Mouse (Mus musculus): Measurements from ENCODE around the gene Adgrb3. TPM values are rescaled to one million over a fixed set of nuclear protein-coding genes. Genes with fewer than 3 reads are reported as not detected.

Gene Adgrb3
- polyA plus RNA-seq, 1 experiment from 2014 or later: 0.62 TPM

- Histone ChIP-seq H3K9me3 (ENCODE audit: control insufficient read depth, low read length) (no peaks in the 10 kb centered on the region), H3K27ac (ENCODE audit: low read depth, low read length) (no peak overlapping the region), H3K4me1 (ENCODE audit: control insufficient read depth, insufficient read depth, low read length) (no peaks in the 10 kb centered on the region), H3K9ac (ENCODE audit: low read depth, low read length) (no peak overlapping the region), H3K4me2 (replicated peaks; ENCODE audit: low read depth, low read length) (no peak overlapping the region), H3K4me3 (ENCODE audit: low read length) (no peak overlapping the region), H3K27me3 (ENCODE audit: control insufficient read depth, insufficient read depth, low read length) (no peaks in the 10 kb centered on the region), H3K36me3 (ENCODE audit: control insufficient read depth, insufficient read depth, low read length) (no peaks in the 10 kb centered on the region)
- WGBS: 73% methylated on average over 2 of the region's 2 CpGs
- no peak for ATAC-seq (ENCODE audit: low FRiP score, low TSS enrichment)
These were observed 240.9 kb downstream of the Adgrb3 start for GRCm38 (mm10) chr1:25588568-25589118.

- ATAC-seq (ENCODE audit: low FRiP score, low TSS enrichment): no peak
- Histone ChIP-seq H3K4me1 (ENCODE audit: control insufficient read depth, insufficient read depth, low read length) (no peaks in the 10 kb centered on the region), H3K4me2 (replicated peaks; ENCODE audit: low read depth, low read length) (no peak overlapping the region), H3K27me3 (ENCODE audit: control insufficient read depth, insufficient read depth, low read length) (no peaks in the 10 kb centered on the region), H3K4me3 (ENCODE audit: low read length) (no peak overlapping the region), H3K27ac (ENCODE audit: low read depth, low read length) (no peak overlapping the region), H3K9ac (ENCODE audit: low read depth, low read length) (no peak overlapping the region), H3K36me3 (ENCODE audit: control insufficient read depth, insufficient read depth, low read length) (no peaks in the 10 kb centered on the region), H3K9me3 (ENCODE audit: control insufficient read depth, low read length) (no peaks in the 10 kb centered on the region)
- 87% methylated on average over 1 of the region's 1 CpGs for WGBS
These were observed 247.8 kb downstream of the Adgrb3 start for GRCm38 (mm10) chr1:25581698-25582097.

- Histone ChIP-seq H3K9ac (ENCODE audit: low read depth, low read length) (no peak overlapping the region), H3K4me1 (ENCODE audit: control insufficient read depth, insufficient read depth, low read length) (no peaks in the 10 kb centered on the region), H3K27me3 (ENCODE audit: control insufficient read depth, insufficient read depth, low read length) (no peaks in the 10 kb centered on the region), H3K4me2 (replicated peaks; ENCODE audit: low read depth, low read length) (no peak overlapping the region), H3K27ac (ENCODE audit: low read depth, low read length) (no peak overlapping the region), H3K9me3 (ENCODE audit: control insufficient read depth, low read length) (no peaks in the 10 kb centered on the region), H3K4me3 (ENCODE audit: low read length) (no peak overlapping the region), H3K36me3 (ENCODE audit: control insufficient read depth, insufficient read depth, low read length) (no peaks in the 10 kb centered on the region)
- ATAC-seq (ENCODE audit: low FRiP score, low TSS enrichment): 0 out of 2 replicates have a peak, but pooled peaks have one; percentile 35
- 52% methylated on average over 4 of the region's 4 CpGs for WGBS
These were observed 251.7 kb downstream of the Adgrb3 start for GRCm38 (mm10) chr1:25577836-25578235.

GRCm38 (mm10) chr1:25576598-25576997 is 252.9 kb downstream of the Adgrb3 start:
- H3K9ac ChIP-seq (ENCODE audit: low read depth, low read length): no peak overlapping the region

GRCm38 (mm10) chr1:25568096-25568495 is 261.4 kb downstream of the Adgrb3 start:
- H3K36me3 ChIP-seq (ENCODE audit: control insufficient read depth, insufficient read depth, low read length): no peaks in the 10 kb centered on the region
- H3K4me2 ChIP-seq (replicated peaks; ENCODE audit: low read depth, low read length): no peak overlapping the region
- H3K9me3 ChIP-seq (ENCODE audit: control insufficient read depth, low read length): no peaks in the 10 kb centered on the region
- no peak overlapping the region for H3K27ac ChIP-seq (ENCODE audit: low read depth, low read length)
- H3K4me1 ChIP-seq (ENCODE audit: control insufficient read depth, insufficient read depth, low read length): no peaks in the 10 kb centered on the region
- 96% methylated on average over 1 of the region's 1 CpGs for WGBS
- H3K9ac ChIP-seq (ENCODE audit: low read depth, low read length): no peak overlapping the region
- ATAC-seq (ENCODE audit: low FRiP score, low TSS enrichment): no peak
- no peaks in the 10 kb centered on the region for H3K27me3 ChIP-seq (ENCODE audit: control insufficient read depth, insufficient read depth, low read length)
- H3K4me3 ChIP-seq (ENCODE audit: low read length): no peak overlapping the region

More at GRCm38 (mm10) chr1:25576598-25576997, 252.9 kb downstream of the Adgrb3 start:
- H3K36me3 ChIP-seq (ENCODE audit: control insufficient read depth, insufficient read depth, low read length): no peaks in the 10 kb centered on the region
- no peaks in the 10 kb centered on the region for H3K9me3 ChIP-seq (ENCODE audit: control insufficient read depth, low read length)
- no peak overlapping the region for H3K4me2 ChIP-seq (replicated peaks; ENCODE audit: low read depth, low read length)
- H3K27me3 ChIP-seq (ENCODE audit: control insufficient read depth, insufficient read depth, low read length): no peaks in the 10 kb centered on the region
- no peak overlapping the region for H3K27ac ChIP-seq (ENCODE audit: low read depth, low read length)
- H3K4me1 ChIP-seq (ENCODE audit: control insufficient read depth, insufficient read depth, low read length): no peaks in the 10 kb centered on the region
- no peak overlapping the region for H3K4me3 ChIP-seq (ENCODE audit: low read length)
- no peak for ATAC-seq (ENCODE audit: low FRiP score, low TSS enrichment)
- 89% methylated on average over 6 of the region's 6 CpGs for WGBS

GRCm38 (mm10) chr1:25546072-25546471 is 283.4 kb downstream of the Adgrb3 start:
- Histone ChIP-seq H3K4me2 (replicated peaks; ENCODE audit: low read depth, low read length) (no peak overlapping the region), H3K9ac (ENCODE audit: low read depth, low read length) (no peak overlapping the region), H3K9me3 (ENCODE audit: control insufficient read depth, low read length) (no peaks in the 10 kb centered on the region), H3K27me3 (ENCODE audit: control insufficient read depth, insufficient read depth, low read length) (no peaks in the 10 kb centered on the region), H3K27ac (ENCODE audit: low read depth, low read length) (no peak overlapping the region), H3K36me3 (ENCODE audit: control insufficient read depth, insufficient read depth, low read length) (no peaks in the 10 kb centered on the region), H3K4me3 (ENCODE audit: low read length) (no peak overlapping the region), H3K4me1 (ENCODE audit: control insufficient read depth, insufficient read depth, low read length) (no peaks in the 10 kb centered on the region)
- no peak for ATAC-seq (ENCODE audit: low FRiP score, low TSS enrichment)
- 76% methylated on average over 1 of the region's 1 CpGs for WGBS

GRCm38 (mm10) chr1:25543915-25544314 is 285.6 kb downstream of the Adgrb3 start:
- no peak for ATAC-seq (ENCODE audit: low FRiP score, low TSS enrichment)
- Histone ChIP-seq H3K4me2 (replicated peaks; ENCODE audit: low read depth, low read length) (no peak overlapping the region), H3K36me3 (ENCODE audit: control insufficient read depth, insufficient read depth, low read length) (no peaks in the 10 kb centered on the region), H3K27ac (ENCODE audit: low read depth, low read length) (no peak overlapping the region), H3K9ac (ENCODE audit: low read depth, low read length) (no peak overlapping the region), H3K4me3 (ENCODE audit: low read length) (no peak overlapping the region), H3K27me3 (ENCODE audit: control insufficient read depth, insufficient read depth, low read length) (no peaks in the 10 kb centered on the region), H3K9me3 (ENCODE audit: control insufficient read depth, low read length) (no peaks in the 10 kb centered on the region), H3K4me1 (ENCODE audit: control insufficient read depth, insufficient read depth, low read length) (no peaks in the 10 kb centered on the region)
- WGBS: 77% methylated on average over 2 of the region's 2 CpGs

GRCm38 (mm10) chr1:25542891-25543290 is 286.6 kb downstream of the Adgrb3 start:
- Histone ChIP-seq H3K9me3 (ENCODE audit: control insufficient read depth, low read length) (no peaks in the 10 kb centered on the region), H3K27ac (ENCODE audit: low read depth, low read length) (no peak overlapping the region), H3K4me2 (replicated peaks; ENCODE audit: low read depth, low read length) (no peak overlapping the region), H3K4me3 (ENCODE audit: low read length) (no peak overlapping the region), H3K27me3 (ENCODE audit: control insufficient read depth, insufficient read depth, low read length) (no peaks in the 10 kb centered on the region), H3K9ac (ENCODE audit: low read depth, low read length) (no peak overlapping the region), H3K36me3 (ENCODE audit: control insufficient read depth, insufficient read depth, low read length) (no peaks in the 10 kb centered on the region), H3K4me1 (ENCODE audit: control insufficient read depth, insufficient read depth, low read length) (no peaks in the 10 kb centered on the region)
- ATAC-seq (ENCODE audit: low FRiP score, low TSS enrichment): no peak
- WGBS: 44% methylated on average over 3 of the region's 3 CpGs

- whole genome bisulfite sequencing: 67% methylated on average over 4 of the region's 4 CpGs
- H3K27me3 ChIP-seq (ENCODE audit: control insufficient read depth, insufficient read depth, low read length): no peaks in the 10 kb centered on the region
- no peak overlapping the region for H3K4me2 ChIP-seq (replicated peaks; ENCODE audit: low read depth, low read length)
- H3K4me1 ChIP-seq (ENCODE audit: control insufficient read depth, insufficient read depth, low read length): no peaks in the 10 kb centered on the region
- ATAC-seq (ENCODE audit: low FRiP score, low TSS enrichment): no peak
- H3K36me3 ChIP-seq (ENCODE audit: control insufficient read depth, insufficient read depth, low read length): no peaks in the 10 kb centered on the region
- no peak overlapping the region for H3K4me3 ChIP-seq (ENCODE audit: low read length)
- H3K27ac ChIP-seq (ENCODE audit: low read depth, low read length): no peak overlapping the region
- no peak overlapping the region for H3K9ac ChIP-seq (ENCODE audit: low read depth, low read length)
- H3K9me3 ChIP-seq (ENCODE audit: control insufficient read depth, low read length): no peaks in the 10 kb centered on the region
These were observed 302.5 kb downstream of the Adgrb3 start for GRCm38 (mm10) chr1:25526976-25527375.

Measured in kidney, embryonic 14.5 days (tissue).